Mouse (Mus musculus): ENCODE measurements around the gene Nfkbil1. TPM values are rescaled to one million over a fixed set of nuclear protein-coding genes. Genes with fewer than 3 reads are reported as not detected.

Gene Nfkbil1
- polyA plus RNA-seq, 2 experiments: 1.3 to 4.2 TPM

DNA sequence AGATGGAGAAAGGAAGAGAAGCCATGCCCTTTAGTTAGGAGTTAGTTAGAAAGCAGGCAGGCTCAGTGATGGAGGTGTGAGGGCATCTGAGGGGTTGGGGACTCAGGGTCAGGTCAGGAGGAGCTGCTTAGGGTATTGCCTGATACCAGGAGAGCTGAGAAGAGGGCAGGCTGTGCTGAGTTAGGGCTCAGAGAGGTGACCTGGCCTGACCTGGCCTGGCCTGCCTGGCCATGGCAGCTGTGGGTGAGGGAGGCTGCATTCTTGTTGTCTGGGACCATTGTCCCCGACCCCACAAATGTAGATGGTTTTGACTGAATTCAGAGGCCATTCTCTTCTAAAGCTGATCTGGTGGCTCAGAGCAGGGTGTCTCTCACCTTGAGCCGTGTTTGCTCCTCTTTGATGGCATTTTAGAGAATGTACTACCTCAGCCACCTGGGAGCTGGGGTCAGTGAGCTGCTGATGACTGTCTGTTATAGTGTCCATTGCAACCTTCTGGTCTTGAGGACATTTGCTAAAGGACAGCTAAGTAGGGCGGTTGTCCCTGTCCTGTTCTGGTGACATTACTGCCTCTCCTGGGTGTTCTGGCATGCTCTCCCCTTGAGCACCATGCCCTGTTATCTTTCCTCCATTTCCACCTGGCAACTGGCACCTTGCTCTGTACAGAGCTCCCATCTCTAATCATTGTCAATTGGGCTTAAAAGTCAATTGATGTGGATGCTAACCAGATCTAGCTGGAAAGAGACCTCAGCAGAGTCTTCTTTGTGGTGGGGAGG is 14.9 kb upstream of the Nfkbil1 start:
- Histone ChIP-seq H3K4me3 (ENCODE audit: insufficient read depth in 1 of 2, low read depth in 2 of 2, low read length in 2 of 2) (no peak overlapping the region), H3K36me3 (replicated peaks; ENCODE audit: control insufficient read depth, insufficient read depth, low read depth) (peaks cover 80% of the 10 kb centered on the region), H3K4me2 (ENCODE audit: low read depth) (no peak overlapping the region), H3K27me3 (ENCODE audit: control insufficient read depth, insufficient read depth, low read length) (no peaks in the 10 kb centered on the region), H3K9ac (replicated peaks) (no peak overlapping the region), H3K4me1 (replicated peaks; ENCODE audit: control insufficient read depth in 2 of 2, insufficient read depth in 2 of 2, low read length in 1 of 2) (no peaks in the 10 kb centered on the region), H3K27ac (no peak overlapping the region), H3K9me3 (ENCODE audit: control insufficient read depth, low read length) (no peaks in the 10 kb centered on the region)
- TF ChIP-seq CTCF (IDR thresholded peaks at IDR 0.05; ENCODE audit: low read depth) (no peak), EP300 (IDR thresholded peaks at IDR 0.05; ENCODE audit: low read depth) (no peak)
- no peak for ATAC-seq (ENCODE audit: insufficient read depth)
- 92% methylated on average over 3 of the region's 3 CpGs for whole genome bisulfite sequencing (ENCODE audit: insufficient replicate concordance)
- DNase-seq (ENCODE audit: low read depth in 3 of 3, low spot score in 3 of 3): no peak

- H3K4me2 ChIP-seq (ENCODE audit: low read depth): no peak overlapping the region
- peaks cover 0 to 6% of the 10 kb centered on the region in 2 experiments; a peak in 1 of 4 replicates for H3K4me1 ChIP-seq (replicated peaks; ENCODE audit: control insufficient read depth in 2 of 2, insufficient read depth in 2 of 2, low read length in 1 of 2)
- WGBS (ENCODE audit: insufficient replicate concordance): 86% methylated on average over 19 of the region's 19 CpGs
- no peak overlapping the region for H3K4me3 ChIP-seq (ENCODE audit: insufficient read depth in 1 of 2, low read depth in 2 of 2, low read length in 2 of 2)
- no peak for ATAC-seq (ENCODE audit: insufficient read depth)
- no peaks in the 10 kb centered on the region for H3K9me3 ChIP-seq (ENCODE audit: control insufficient read depth, low read length)
- DNase-seq (ENCODE audit: low read depth in 3 of 3, low spot score in 3 of 3): no peak
- TF ChIP-seq EP300 (IDR thresholded peaks at IDR 0.05; ENCODE audit: low read depth) (no peak), CTCF (IDR thresholded peaks at IDR 0.05; ENCODE audit: low read depth) (no peak)
- H3K9ac ChIP-seq (replicated peaks): no peak overlapping the region
- H3K27ac ChIP-seq: no peak overlapping the region
- H3K36me3 ChIP-seq (replicated peaks; ENCODE audit: control insufficient read depth, insufficient read depth, low read depth): peaks cover 89% of the 10 kb centered on the region
- no peaks in the 10 kb centered on the region for H3K27me3 ChIP-seq (ENCODE audit: control insufficient read depth, insufficient read depth, low read length)
Measured at GRCm38 (mm10) chr17:35249451-35250197, 14.0 kb upstream of the Nfkbil1 start.

DNA sequence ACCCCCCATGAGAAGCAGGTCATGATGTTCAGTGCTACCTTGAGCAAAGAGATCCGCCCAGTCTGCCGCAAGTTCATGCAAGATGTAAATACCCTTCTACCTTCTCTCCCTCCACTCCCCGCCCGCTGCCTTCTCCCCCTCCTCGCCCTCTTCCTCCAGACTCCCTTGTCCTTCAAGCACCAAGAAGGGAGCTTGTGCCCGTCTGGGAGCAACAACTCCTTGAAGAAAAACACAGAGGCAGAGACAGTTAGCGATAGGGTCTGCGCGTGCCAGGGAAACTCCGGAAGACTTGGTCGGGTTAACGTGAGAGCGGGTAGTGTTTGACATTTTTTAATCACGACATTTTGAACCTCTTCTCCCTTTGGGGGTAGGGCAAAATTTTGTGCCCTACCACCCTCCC is 13.4 kb upstream of the Nfkbil1 start:
- H3K9ac ChIP-seq (replicated peaks): no peak overlapping the region
- WGBS (ENCODE audit: insufficient replicate concordance): 90% methylated on average over 14 of the region's 14 CpGs
- TF ChIP-seq CTCF (IDR thresholded peaks at IDR 0.05; ENCODE audit: low read depth): no peak
- no peak for TF ChIP-seq EP300 (IDR thresholded peaks at IDR 0.05; ENCODE audit: low read depth)
- H3K4me2 ChIP-seq (ENCODE audit: low read depth): no peak overlapping the region
- no peaks in the 10 kb centered on the region for H3K9me3 ChIP-seq (ENCODE audit: control insufficient read depth, low read length)
- ATAC-seq (ENCODE audit: insufficient read depth) (no peak), DNase-seq (ENCODE audit: low read depth in 3 of 3, low spot score in 3 of 3) (no peak)
- peaks cover 5 to 12% of the 10 kb centered on the region in 2 experiments for H3K4me1 ChIP-seq (replicated peaks; ENCODE audit: control insufficient read depth in 2 of 2, insufficient read depth in 2 of 2, low read length in 1 of 2)
- no peak overlapping the region for H3K27ac ChIP-seq
- no peak overlapping the region for H3K4me3 ChIP-seq (ENCODE audit: insufficient read depth in 1 of 2, low read depth in 2 of 2, low read length in 2 of 2)
- no peaks in the 10 kb centered on the region for H3K27me3 ChIP-seq (ENCODE audit: control insufficient read depth, insufficient read depth, low read length)
- H3K36me3 ChIP-seq (replicated peaks; ENCODE audit: control insufficient read depth, insufficient read depth, low read depth): peaks cover 95% of the 10 kb centered on the region

DNA sequence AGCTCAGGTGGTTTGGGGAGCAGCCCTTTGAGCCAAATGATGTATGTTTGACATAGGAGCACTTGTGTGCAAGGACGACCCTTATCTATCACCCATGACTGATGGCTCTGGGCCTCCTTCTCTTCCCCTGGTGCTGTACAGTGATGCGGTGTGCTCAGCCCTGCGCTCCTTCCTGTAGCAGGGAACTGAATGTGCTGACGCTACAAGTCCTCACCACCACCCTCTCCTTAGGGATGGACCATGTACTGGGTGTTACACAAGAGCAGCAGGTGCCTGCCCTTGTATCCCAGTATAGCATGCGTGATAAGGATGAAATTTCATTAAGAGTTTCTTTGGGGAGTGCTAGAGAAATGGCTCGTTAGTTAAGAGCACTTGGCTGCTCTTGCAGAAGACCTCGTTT is 11.6 kb upstream of the Nfkbil1 start:
- DNase-seq (ENCODE audit: low read depth in 3 of 3, low spot score in 3 of 3) (no peak), ATAC-seq (ENCODE audit: insufficient read depth) (no peak)
- Histone ChIP-seq H3K27me3 (ENCODE audit: control insufficient read depth, insufficient read depth, low read length) (no peaks in the 10 kb centered on the region), H3K9me3 (ENCODE audit: control insufficient read depth, low read length) (no peaks in the 10 kb centered on the region), H3K4me2 (ENCODE audit: low read depth) (no peak overlapping the region), H3K27ac (no peak overlapping the region), H3K9ac (replicated peaks) (no peak overlapping the region), H3K36me3 (replicated peaks; ENCODE audit: control insufficient read depth, insufficient read depth, low read depth) (peaks cover 87% of the 10 kb centered on the region), H3K4me1 (replicated peaks; ENCODE audit: control insufficient read depth in 2 of 2, insufficient read depth in 2 of 2, low read length in 1 of 2) (peaks cover 13 to 21% of the 10 kb centered on the region in 2 experiments), H3K4me3 (ENCODE audit: insufficient read depth in 1 of 2, low read depth in 2 of 2, low read length in 2 of 2) (no peak overlapping the region)
- TF ChIP-seq CTCF (IDR thresholded peaks at IDR 0.05; ENCODE audit: low read depth): no peak
- TF ChIP-seq EP300 (IDR thresholded peaks at IDR 0.05; ENCODE audit: low read depth): no peak
- 78% methylated on average over 7 of the region's 7 CpGs for WGBS (ENCODE audit: insufficient replicate concordance)
